Mouse (Mus musculus): ENCODE results near the gene Mcm9. TPM values are rescaled to one million over a fixed set of nuclear protein-coding genes. Genes with fewer than 3 reads are reported as not detected.

The Mcm9 gene
- polyA plus RNA-seq, 1 experiment, result 2.7 TPM

GRCm38 (mm10) chr10:53526350-53526749 lies 103.9 kb downstream of the Mcm9 start:
- TF ChIP-seq POLR2A (IDR thresholded peaks at IDR 0.05; ENCODE audit: borderline replicate concordance, extremely low read depth, low read depth, low read length), result no peak
- TF ChIP-seq CTCF (IDR thresholded peaks at IDR 0.05; ENCODE audit: insufficient read depth, low read length), result no peak

GRCm38 (mm10) chr10:53525265-53525976 lies 104.8 kb downstream of the Mcm9 start:
- Histone ChIP-seq H3K4me1 (ENCODE audit: control insufficient read depth, insufficient read depth, low read length) (no peaks in the 10 kb centered on the region), H3K4me3 (replicated peaks; ENCODE audit: extremely low read depth, low read depth, low read length) (no peak overlapping the region)
- WGBS, result 65% methylated on average over 3 of the region's 3 CpGs
- TF ChIP-seq CTCF (IDR thresholded peaks at IDR 0.05; ENCODE audit: insufficient read depth, low read length) (no peak), POLR2A (IDR thresholded peaks at IDR 0.05; ENCODE audit: borderline replicate concordance, extremely low read depth, low read depth, low read length) (no peak)
- DNase-seq, result no peak

More at GRCm38 (mm10) chr10:53526350-53526749, 103.9 kb downstream of the Mcm9 start:
- 92% methylated on average over 2 of the region's 2 CpGs for WGBS
- no peak for DNase-seq
- Histone ChIP-seq H3K4me3 (replicated peaks; ENCODE audit: extremely low read depth, low read depth, low read length) (no peak overlapping the region), H3K4me1 (ENCODE audit: control insufficient read depth, insufficient read depth, low read length) (no peaks in the 10 kb centered on the region)

GRCm38 (mm10) chr10:53519068-53519954 lies 110.9 kb downstream of the Mcm9 start:
- 40% methylated on average over 14 of the region's 14 CpGs for WGBS
- Histone ChIP-seq H3K4me1 (ENCODE audit: control insufficient read depth, insufficient read depth, low read length) (no peaks in the 10 kb centered on the region), H3K4me3 (replicated peaks; ENCODE audit: extremely low read depth, low read depth, low read length) (no peak overlapping the region)
- no peak for DNase-seq
- TF ChIP-seq POLR2A (IDR thresholded peaks at IDR 0.05; ENCODE audit: borderline replicate concordance, extremely low read depth, low read depth, low read length), result no peak
- no peak for TF ChIP-seq CTCF (IDR thresholded peaks at IDR 0.05; ENCODE audit: insufficient read depth, low read length)

GRCm38 (mm10) chr10:53518599-53518913 lies 111.7 kb downstream of the Mcm9 start:
- no peaks in the 10 kb centered on the region for H3K4me1 ChIP-seq (ENCODE audit: control insufficient read depth, insufficient read depth, low read length)
- TF ChIP-seq POLR2A (IDR thresholded peaks at IDR 0.05; ENCODE audit: borderline replicate concordance, extremely low read depth, low read depth, low read length), result no peak
- TF ChIP-seq CTCF (IDR thresholded peaks at IDR 0.05; ENCODE audit: insufficient read depth, low read length), result no peak
- no peak for DNase-seq
- no peak overlapping the region for H3K4me3 ChIP-seq (replicated peaks; ENCODE audit: extremely low read depth, low read depth, low read length)
- WGBS, result 67% methylated on average over 8 of the region's 8 CpGs

- Histone ChIP-seq H3K4me3 (replicated peaks; ENCODE audit: extremely low read depth, low read depth, low read length) (no peak overlapping the region), H3K4me1 (ENCODE audit: control insufficient read depth, insufficient read depth, low read length) (no peaks in the 10 kb centered on the region)
- WGBS, result 80% methylated on average over 14 of the region's 14 CpGs
- no peak for DNase-seq
- TF ChIP-seq POLR2A (IDR thresholded peaks at IDR 0.05; ENCODE audit: borderline replicate concordance, extremely low read depth, low read depth, low read length) (no peak), CTCF (IDR thresholded peaks at IDR 0.05; ENCODE audit: insufficient read depth, low read length) (no peak)
These were observed 112.3 kb downstream of the Mcm9 start for GRCm38 (mm10) chr10:53517770-53518598.

GRCm38 (mm10) chr10:53512491-53512890 lies 117.7 kb downstream of the Mcm9 start:
- WGBS, result 80% methylated on average over 1 of the region's 1 CpGs
- no peak for TF ChIP-seq POLR2A (IDR thresholded peaks at IDR 0.05; ENCODE audit: borderline replicate concordance, extremely low read depth, low read depth, low read length)
- DNase-seq, result no peak
- Histone ChIP-seq H3K4me3 (replicated peaks; ENCODE audit: extremely low read depth, low read depth, low read length) (no peak overlapping the region), H3K4me1 (ENCODE audit: control insufficient read depth, insufficient read depth, low read length) (no peaks in the 10 kb centered on the region; the same call in 1 of the 2 replicates)

GRCm38 (mm10) chr10:53509158-53509773 lies 121.0 kb downstream of the Mcm9 start:
- Histone ChIP-seq H3K4me1 (ENCODE audit: control insufficient read depth, insufficient read depth, low read length) (peaks cover 5% of the 10 kb centered on the region), H3K4me3 (replicated peaks; ENCODE audit: extremely low read depth, low read depth, low read length) (no peak overlapping the region)
- peak; percentile 28 for DNase-seq
- TF ChIP-seq POLR2A (IDR thresholded peaks at IDR 0.05; ENCODE audit: borderline replicate concordance, extremely low read depth, low read depth, low read length), result no peak
- peak; percentile 40 for TF ChIP-seq CTCF (IDR thresholded peaks at IDR 0.05; ENCODE audit: insufficient read depth, low read length)
- 17% methylated on average over 6 of the region's 6 CpGs for WGBS

GRCm38 (mm10) chr10:53508676-53509075 lies 121.6 kb downstream of the Mcm9 start:
- DNase-seq, result no peak
- no peak for TF ChIP-seq CTCF (IDR thresholded peaks at IDR 0.05; ENCODE audit: insufficient read depth, low read length)
- no peak for TF ChIP-seq POLR2A (IDR thresholded peaks at IDR 0.05; ENCODE audit: borderline replicate concordance, extremely low read depth, low read depth, low read length)
- Histone ChIP-seq H3K4me3 (replicated peaks; ENCODE audit: extremely low read depth, low read depth, low read length) (no peak overlapping the region), H3K4me1 (ENCODE audit: control insufficient read depth, insufficient read depth, low read length) (peaks cover 5% of the 10 kb centered on the region)

GRCm38 (mm10) chr10:53505526-53505925 lies 124.7 kb downstream of the Mcm9 start:
- Histone ChIP-seq H3K4me3 (replicated peaks; ENCODE audit: extremely low read depth, low read depth, low read length) (no peak overlapping the region), H3K4me1 (ENCODE audit: control insufficient read depth, insufficient read depth, low read length) (peaks cover 5% of the 10 kb centered on the region)
- WGBS, result 52% methylated on average over 2 of the region's 2 CpGs
- TF ChIP-seq POLR2A (IDR thresholded peaks at IDR 0.05; ENCODE audit: borderline replicate concordance, extremely low read depth, low read depth, low read length) (no peak), CTCF (IDR thresholded peaks at IDR 0.05; ENCODE audit: insufficient read depth, low read length) (no peak)
- DNase-seq, result no peak
